Mouse (Mus musculus) left cerebral cortex, postnatal 36 days (tissue): Measurements from ENCODE around the gene Rnf152. TPM values are rescaled to one million over a fixed set of nuclear protein-coding genes. Genes with fewer than 3 reads are reported as not detected.

Source experiments
- DNase-seq, 2 experiments: peaks; one replicate each; pipeline ENCODE4 v3.0.0; 2021 to 2022; ENCODE audit warnings: low spot score in 2 of 2, mixed read lengths in 1 of 2
- intact Hi-C: fragments of 180-260 bp; cut with DNase I; formaldehyde crosslinking; loops from one replicate; pipeline ENCODE4 v1.15.1; 2025
- total RNA-seq, 2 experiments: library from RNA; stranded (reverse); gene quantifications; 2 replicates each; pipeline ENCODE4 v1.2.3; 2021

Rnf152 gene
- total RNA-seq, 2 experiments from 2014 or later = 8.4 to 11.6 TPM

DNA sequence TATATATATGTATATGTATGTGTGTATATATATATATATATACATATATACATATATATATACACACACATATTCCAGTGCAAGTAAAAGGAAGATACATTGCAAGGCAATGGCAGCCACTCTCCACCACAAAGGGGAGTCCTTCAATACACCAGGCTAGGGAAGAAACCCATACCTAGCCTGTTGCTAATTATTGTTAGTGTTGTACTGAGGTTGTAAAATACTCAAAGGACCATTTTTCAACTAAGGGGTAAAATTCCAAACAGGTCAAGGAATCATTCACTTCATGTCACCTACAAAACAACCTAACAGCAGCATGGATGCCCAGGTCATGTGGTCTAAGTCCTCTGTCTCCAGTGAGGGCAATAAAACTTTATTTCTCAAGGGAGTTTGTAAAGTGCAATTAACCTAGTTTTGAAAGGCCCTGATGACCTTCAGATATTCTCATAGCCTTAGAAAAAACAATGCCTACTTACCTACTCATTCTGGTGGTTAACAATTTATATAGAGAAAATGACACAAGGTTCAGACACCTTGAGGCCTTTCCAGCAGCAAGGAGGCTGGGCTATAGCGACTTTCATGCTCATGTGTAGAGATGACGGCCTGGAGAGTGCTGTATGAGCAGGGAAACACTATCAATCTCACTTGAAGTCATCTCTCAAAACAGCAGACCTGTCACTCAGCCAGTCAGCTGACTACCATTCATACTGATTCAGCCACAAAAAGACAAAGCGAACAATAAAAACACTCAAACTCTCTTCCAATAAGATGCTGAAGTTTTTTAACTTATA lies 42.3 kb downstream of the Rnf152 start:
- DNase-seq = no peak
- intact Hi-C loops = no loop called here

DNA sequence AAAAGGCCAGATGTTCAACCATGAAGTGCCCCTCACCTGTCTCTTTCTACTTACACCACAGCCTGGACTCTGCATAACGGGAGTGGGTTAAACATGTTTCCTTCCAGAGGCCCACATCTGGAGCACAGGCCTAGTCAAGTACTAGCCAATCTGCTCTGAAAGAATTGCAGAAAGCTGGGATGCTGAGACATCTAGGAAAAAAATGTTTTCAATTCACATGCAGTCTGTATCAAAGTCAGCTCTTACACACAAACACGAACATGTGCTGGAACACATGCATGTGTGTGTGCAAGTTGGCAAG lies 44.0 kb downstream of the Rnf152 start:
- DNase-seq = no peak
- intact Hi-C loops = no loop called here

DNA sequence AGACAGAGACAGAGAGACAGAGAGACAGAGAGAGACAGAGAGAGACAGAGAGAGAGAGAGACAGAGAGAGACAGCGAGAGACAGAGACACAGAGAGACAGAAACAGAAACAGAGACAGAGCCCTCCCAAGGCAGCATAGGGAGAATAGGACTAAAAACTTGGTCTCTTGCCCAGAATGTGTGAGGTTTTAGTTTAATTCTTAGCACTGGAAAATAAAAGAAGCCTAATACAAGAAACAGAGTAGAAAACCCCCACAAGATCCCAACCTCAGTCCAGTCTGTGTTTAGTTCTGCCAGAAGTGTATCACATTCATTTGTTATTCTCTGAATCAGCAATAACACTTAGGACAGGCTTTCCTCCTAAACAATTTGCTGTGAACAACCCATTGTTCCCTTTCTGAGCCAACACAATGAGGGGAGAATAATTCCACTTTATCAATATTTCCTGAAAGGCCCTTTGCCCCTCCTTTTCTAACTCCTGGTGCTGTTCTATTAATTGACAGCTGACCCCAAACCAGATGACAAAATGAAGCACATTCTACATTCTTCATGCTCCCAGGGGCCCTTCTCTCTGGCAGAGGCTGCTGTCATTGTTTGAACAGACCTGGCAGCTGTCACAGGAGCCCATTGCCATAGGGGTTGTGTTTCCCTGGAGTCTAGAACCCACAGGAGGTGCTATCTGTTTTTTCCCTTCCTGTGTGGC lies 44.5 kb downstream of the Rnf152 start:
- intact Hi-C loops = no loop called here
- no peak for DNase-seq

GRCm38 (mm10) chr1:105302164-105302563 lies 54.3 kb downstream of the Rnf152 start:
- no peak for DNase-seq
- intact Hi-C loops = no loop called here

DNA sequence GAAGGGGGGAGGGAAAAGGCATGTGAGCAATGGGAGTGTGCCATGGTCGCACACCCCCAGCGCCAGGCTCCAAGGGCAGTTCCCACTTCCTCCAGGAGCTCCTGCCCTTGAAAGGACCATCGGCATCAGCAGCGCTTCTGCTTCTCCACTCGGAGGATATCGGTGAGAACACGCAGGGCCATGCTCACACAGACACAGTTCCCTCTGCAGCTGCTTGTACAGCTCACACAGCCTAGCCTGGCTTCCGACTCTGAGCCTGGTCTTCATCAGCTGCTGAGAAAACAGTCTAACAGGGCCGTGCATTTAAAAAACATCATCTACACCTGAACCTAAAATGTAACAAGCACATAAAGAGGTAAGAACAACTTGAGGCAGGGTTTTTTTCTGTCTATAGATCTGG lies 54.7 kb downstream of the Rnf152 start:
- intact Hi-C loops = no loop called here
- DNase-seq = no peak

GRCm38 (mm10) chr1:105291859-105292258 lies 64.7 kb downstream of the Rnf152 start:
- intact Hi-C loops = no loop called here
- no peak for DNase-seq

GRCm38 (mm10) chr1:105287536-105287935 lies 69.0 kb downstream of the Rnf152 start:
- no peak for DNase-seq
- intact Hi-C loops = no loop called here

- no peak for DNase-seq
- intact Hi-C loops = no loop called here
Observed at GRCm38 (mm10) chr1:105286906-105287305, 69.6 kb downstream of the Rnf152 start.

- intact Hi-C loops = no loop called here
- DNase-seq = no peak
Observed at GRCm38 (mm10) chr1:105285001-105285400, 71.5 kb downstream of the Rnf152 start.

GRCm38 (mm10) chr1:105284116-105284515 lies 72.4 kb downstream of the Rnf152 start:
- intact Hi-C loops = no loop called here
- no peak for DNase-seq

DNA sequence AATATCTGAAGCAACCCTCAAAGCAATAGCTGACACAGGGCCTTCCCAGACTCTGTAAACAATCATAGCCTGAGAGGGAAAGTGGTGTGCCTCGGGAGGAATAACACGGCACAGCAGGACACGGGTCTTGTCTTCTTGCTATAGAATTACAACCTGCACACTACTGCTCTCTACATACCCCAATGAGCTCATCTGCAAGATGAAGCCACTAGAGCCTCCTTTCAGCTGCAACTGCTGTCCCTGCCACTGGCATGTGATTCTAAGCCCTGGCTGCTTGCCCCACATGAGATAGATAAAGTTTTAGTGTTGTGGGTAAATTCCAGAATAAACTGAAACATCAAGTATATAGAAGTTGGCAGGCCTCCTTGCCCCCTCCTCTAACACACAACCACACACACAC lies 75.2 kb downstream of the Rnf152 start:
- intact Hi-C loops = no loop called here
- no peak for DNase-seq

DNA sequence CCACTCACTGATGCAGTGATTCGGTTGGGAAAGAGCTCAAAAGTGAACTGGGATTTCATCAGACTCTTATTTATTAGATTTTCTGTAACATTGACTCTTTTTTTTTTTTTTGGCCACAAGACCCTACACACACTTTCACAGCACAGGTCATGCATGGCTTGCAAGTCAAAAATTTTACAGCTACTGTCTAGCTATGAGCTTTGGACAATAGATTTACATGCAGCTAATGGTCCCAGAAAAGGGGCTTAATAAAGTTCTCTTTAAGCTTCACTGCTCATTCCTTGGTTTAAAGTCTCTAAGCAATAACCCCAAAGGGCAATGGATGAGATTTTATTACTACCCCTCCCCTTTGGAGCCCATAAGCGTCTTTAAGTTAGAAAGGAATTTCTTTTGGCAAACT lies 76.3 kb downstream of the Rnf152 start:
- DNase-seq = no peak
- intact Hi-C loops = no loop called here

GRCm38 (mm10) chr1:105274500-105275194 lies 81.9 kb downstream of the Rnf152 start:
- intact Hi-C loops = no loop called here
- DNase-seq = no peak

- intact Hi-C loops = no loop called here
- no peak for DNase-seq
Observed at GRCm38 (mm10) chr1:105271104-105271503, 85.4 kb downstream of the Rnf152 start.

DNA sequence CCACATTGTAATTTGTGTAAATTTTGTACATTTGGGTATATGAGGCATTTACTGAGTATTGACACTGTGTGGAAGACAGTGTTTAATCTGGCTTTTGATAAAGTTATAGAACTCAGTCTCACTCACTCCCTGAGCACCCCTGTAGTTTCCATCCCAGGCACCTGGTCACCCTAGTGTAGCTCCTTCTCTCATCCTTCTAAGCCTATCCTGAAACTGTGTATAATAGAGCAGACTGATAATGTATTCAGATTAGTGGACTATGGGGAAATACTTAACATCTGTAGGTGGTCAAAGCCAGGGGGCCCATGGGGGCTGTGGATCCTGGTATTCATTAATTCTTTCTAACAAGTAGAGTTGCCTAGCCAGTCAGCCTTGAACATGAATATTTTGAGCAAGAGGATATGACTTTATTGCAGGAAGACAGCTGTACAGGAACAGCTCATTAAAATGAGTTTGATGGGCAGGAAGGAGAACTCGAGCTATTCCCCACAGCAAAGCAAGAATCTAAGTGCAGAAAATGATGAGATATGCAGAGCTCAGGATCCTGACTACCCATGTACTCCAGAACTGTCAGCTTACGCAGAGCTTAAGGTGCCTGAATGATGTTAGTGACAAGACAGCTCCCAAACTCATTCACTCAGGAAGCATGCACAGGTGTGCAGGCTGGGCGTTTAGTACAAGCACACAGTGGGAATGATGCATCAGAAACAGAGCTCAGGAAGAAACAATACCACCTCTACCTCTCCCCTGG lies 93.1 kb downstream of the Rnf152 start:
- no peak for DNase-seq
- intact Hi-C loops = no loop called here

DNA sequence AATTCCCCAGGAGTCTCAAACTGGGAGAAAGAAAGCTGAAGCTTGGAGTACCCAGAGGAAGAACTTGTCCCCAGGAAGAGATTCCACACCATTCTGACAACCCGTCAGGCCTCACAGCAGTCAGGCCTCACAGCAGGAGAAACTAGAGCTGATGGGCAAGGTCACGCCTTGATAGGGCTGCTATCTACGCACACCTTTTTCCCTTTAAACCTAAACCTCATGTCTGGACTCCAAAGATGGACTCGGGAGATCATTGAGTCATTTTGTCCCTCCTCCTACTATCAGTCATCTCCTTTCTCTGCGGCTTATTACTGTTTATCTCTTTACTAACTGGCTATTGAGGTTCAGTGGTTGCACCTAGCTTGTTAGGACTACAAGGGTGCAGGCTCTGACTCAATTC lies 96.3 kb downstream of the Rnf152 start:
- intact Hi-C loops = no loop called here
- DNase-seq = no peak

GRCm38 (mm10) chr1:105257199-105257598 lies 99.3 kb downstream of the Rnf152 start:
- intact Hi-C loops = no loop called here
- no peak for DNase-seq

DNA sequence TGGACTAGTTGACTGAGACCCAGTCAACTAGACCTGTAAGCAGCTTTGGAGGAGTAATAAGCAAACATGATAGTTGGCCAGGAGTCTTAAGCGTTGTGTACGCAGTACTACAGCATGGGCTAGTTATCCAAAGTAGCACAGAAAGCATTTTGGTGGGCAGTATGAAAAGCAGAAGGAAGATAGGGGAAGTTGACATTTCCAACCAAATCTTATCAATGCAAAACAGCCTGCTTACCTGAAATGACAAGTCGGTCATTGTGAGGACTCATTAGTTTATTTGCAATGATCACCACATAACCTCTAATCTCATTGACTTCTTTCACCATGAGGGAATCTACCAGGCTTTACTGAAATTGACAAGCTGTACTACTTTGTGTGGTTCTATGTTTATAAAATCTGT lies 107.3 kb downstream of the Rnf152 start:
- DNase-seq = no peak
- intact Hi-C loops = no loop called here

DNA sequence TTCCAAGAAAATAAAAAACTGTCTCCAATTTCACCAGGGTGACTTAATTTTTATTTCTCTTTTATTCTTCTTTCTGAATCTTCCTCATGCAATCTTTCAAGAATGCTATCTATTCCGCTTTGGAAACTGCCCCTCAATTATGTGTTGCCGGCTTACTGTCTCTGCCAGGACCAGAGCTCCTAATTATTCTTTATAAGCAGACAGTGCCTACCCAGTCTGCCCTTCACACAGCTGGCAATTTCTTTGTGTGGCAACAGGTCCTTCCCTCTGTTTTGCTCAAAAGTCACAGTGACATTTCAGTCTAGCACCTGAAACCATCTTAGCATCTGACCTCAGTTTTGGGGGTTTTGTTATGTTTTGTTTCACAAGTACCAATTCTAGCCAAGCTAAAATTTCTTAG lies 109.9 kb downstream of the Rnf152 start:
- intact Hi-C loops = no loop called here
- no peak for DNase-seq

- intact Hi-C loops = no loop called here
- DNase-seq = no peak
Observed at GRCm38 (mm10) chr1:105246075-105246574, 110.4 kb downstream of the Rnf152 start.
